Mouse (Mus musculus) WW6 (cell line): ENCODE measurements around the gene Ebpl.

Experiments used
- DNase-seq: peaks from one replicate; pipeline ENCODE4 v3.0.0-alpha.2; 2013; ENCODE audit warnings: low read depth, low spot score

Gene Ebpl

GRCm38 (mm10) chr14:61360131-61360980 lies at the start of gene Ebpl:
Ebpl (minus strand) TSS chr14:61360439.
- DNase-seq: peak; percentile 72

GRCm38 (mm10) chr14:61410020-61410419 lies 49.8 kb upstream of the Ebpl start:
- DNase-seq: no peak

- no peak for DNase-seq
Observed at GRCm38 (mm10) chr14:61407055-61407454, 46.8 kb upstream of the Ebpl start.

GRCm38 (mm10) chr14:61405761-61406160 lies 45.5 kb upstream of the Ebpl start:
- no peak for DNase-seq

GRCm38 (mm10) chr14:61404941-61405340 lies 44.7 kb upstream of the Ebpl start:
- no peak for DNase-seq

- no peak for DNase-seq
Observed at GRCm38 (mm10) chr14:61394745-61395144, 34.5 kb upstream of the Ebpl start.

GRCm38 (mm10) chr14:61390586-61390985 lies 30.3 kb upstream of the Ebpl start:
- DNase-seq: no peak

- DNase-seq: no peak
Observed at GRCm38 (mm10) chr14:61367290-61367689, 7.1 kb upstream of the Ebpl start.

GRCm38 (mm10) chr14:61364656-61365055 lies 4.4 kb upstream of the Ebpl start:
- DNase-seq: no peak

- DNase-seq: no peak
Observed at GRCm38 (mm10) chr14:61363734-61364133, 3.5 kb upstream of the Ebpl start.

GRCm38 (mm10) chr14:61362268-61362667 lies 2.0 kb upstream of the Ebpl start:
- DNase-seq: no peak

GRCm38 (mm10) chr14:61360981-61361511 lies 807 bp upstream of the Ebpl start:
- no peak for DNase-seq

GRCm38 (mm10) chr14:61354251-61355235 lies 5.7 kb downstream of the Ebpl start:
- no peak for DNase-seq

- DNase-seq: no peak
Observed at GRCm38 (mm10) chr14:61350808-61351207, 9.4 kb downstream of the Ebpl start.

- no peak for DNase-seq
Observed at GRCm38 (mm10) chr14:61349876-61350275, 10.4 kb downstream of the Ebpl start.

GRCm38 (mm10) chr14:61346827-61347698 lies 13.2 kb downstream of the Ebpl start:
- DNase-seq: no peak

GRCm38 (mm10) chr14:61344590-61344989 lies 15.6 kb downstream of the Ebpl start:
- no peak for DNase-seq

- DNase-seq: no peak
Observed at GRCm38 (mm10) chr14:61339381-61339780, 20.9 kb downstream of the Ebpl start.

GRCm38 (mm10) chr14:61330996-61331561 lies 29.2 kb downstream of the Ebpl start:
- peak; percentile 76 for DNase-seq

GRCm38 (mm10) chr14:61330591-61330990 lies 29.6 kb downstream of the Ebpl start:
- DNase-seq: no peak
